Mouse (Mus musculus) spleen, adult 2 months (tissue): ENCODE measurements around the gene Cpeb2. TPM values are rescaled to one million over a fixed set of nuclear protein-coding genes. Genes with fewer than 3 reads are reported as not detected.

Source experiments
- DNase-seq, 2 experiments: peaks; one replicate each; pipeline versions ENCODE4 v3.0.0 to v3.0.0-alpha.2; 2012 to 2021; ENCODE audit warnings: low spot score in 2 of 2, low read depth in 1 of 2
- H3K27ac ChIP-seq: fragments of 200-500 bp; 2 replicates; pipeline ENCODE4 v1.5.1; 2012; ENCODE audit warnings: low read length, inconsistent platforms; ENCODE audit not compliant: insufficient read depth
- H3K27me3 ChIP-seq: fragments of 200-500 bp; 2 replicates; pipeline ENCODE4 v1.6.1; 2012; ENCODE audit warnings: mild to moderate bottlenecking, moderate library complexity, low read length, inconsistent platforms; ENCODE audit not compliant: control insufficient read depth, insufficient read depth
- H3K36me3 ChIP-seq: fragments of 200-500 bp; 2 replicates; pipeline ENCODE4 v1.6.1; 2012; ENCODE audit warnings: mild to moderate bottlenecking, low read length, inconsistent platforms; ENCODE audit not compliant: control insufficient read depth, insufficient read depth
- H3K4me1 ChIP-seq: fragments of 200-500 bp; 2 replicates; pipeline ENCODE4 v1.6.1; 2011; ENCODE audit warnings: inconsistent platforms; ENCODE audit not compliant: control insufficient read depth, insufficient read depth, insufficient read length
- H3K4me3 ChIP-seq: fragments of 200-500 bp; 2 replicates; pipeline ENCODE4 v1.5.1; 2011; ENCODE audit warnings: mild to moderate bottlenecking, inconsistent platforms; ENCODE audit not compliant: insufficient read depth, insufficient read length; ENCODE audit errors: extremely low read depth
- CTCF ChIP-seq: fragments of 200-500 bp; IDR thresholded peaks from 2 replicates; pipeline ENCODE4 v1.5.1; 2011; ENCODE audit warnings: mild to moderate bottlenecking, inconsistent platforms; ENCODE audit not compliant: insufficient read depth, insufficient read length, insufficient replicate concordance; ENCODE audit errors: extremely low read depth
- POLR2A ChIP-seq: fragments of 200-500 bp; IDR thresholded peaks from 2 replicates; pipeline ENCODE4 v1.6.1; 2011; ENCODE audit warnings: low read depth, low read length, inconsistent platforms
- WGBS: fragments of 180-500 bp; shearing (Covaris S2); methylation state at CpG from one replicate; pipeline ENCODE4 v1.1.7; 2018; 5-methylcytosine and 5-hydroxymethylcytosine counted together
- polyA plus RNA-seq: library from polyadenylated mRNA; depleted of rRNA; stranded (reverse); fragments of >200 nt; gene quantifications from 2 replicates; pipeline ENCODE4 v1.2.3, GENCODE M21; 2012

Gene Cpeb2
- polyA plus RNA-seq, 1 experiment: 4.7 TPM

GRCm38 (mm10) chr5:43258472-43259142 is 25.6 kb downstream of the Cpeb2 start:
- H3K36me3 ChIP-seq: 0 out of 2 replicates have a peak, but pooled peaks cover 2% of the 10 kb centered on the region
- no peak overlapping the region for H3K27ac ChIP-seq
- H3K4me3 ChIP-seq: no peak overlapping the region
- DNase-seq: no peak
- no peak for TF ChIP-seq CTCF
- TF ChIP-seq POLR2A: no peak
- no peaks in the 10 kb centered on the region for H3K4me1 ChIP-seq
- 92% methylated on average over 3 of the region's 3 CpGs for WGBS
- H3K27me3 ChIP-seq: no peaks in the 10 kb centered on the region

GRCm38 (mm10) chr5:43261814-43262213 is 28.8 kb downstream of the Cpeb2 start:
- no peak overlapping the region for H3K4me3 ChIP-seq
- 90% methylated on average over 6 of the region's 6 CpGs for WGBS
- TF ChIP-seq CTCF (no peak), POLR2A (no peak)

GRCm38 (mm10) chr5:43263951-43264350 is 31.0 kb downstream of the Cpeb2 start:
- TF ChIP-seq CTCF (no peak), POLR2A (no peak)
- 92% methylated on average over 4 of the region's 4 CpGs for WGBS
- no peak for DNase-seq
- Histone ChIP-seq H3K27ac (no peak overlapping the region), H3K36me3 (peaks cover 3% of the 10 kb centered on the region; the same call in 1 of the 2 replicates), H3K4me3 (no peak overlapping the region), H3K27me3 (no peaks in the 10 kb centered on the region), H3K4me1 (no peaks in the 10 kb centered on the region)

More at GRCm38 (mm10) chr5:43261814-43262213, 28.8 kb downstream of the Cpeb2 start:
- Histone ChIP-seq H3K27me3 (no peaks in the 10 kb centered on the region), H3K4me1 (no peaks in the 10 kb centered on the region), H3K27ac (no peak overlapping the region), H3K36me3 (peaks cover 3% of the 10 kb centered on the region; the same call in 1 of the 2 replicates)
- no peak for DNase-seq

GRCm38 (mm10) chr5:43264696-43265095 is 31.7 kb downstream of the Cpeb2 start:
- 98% methylated on average over 2 of the region's 2 CpGs for WGBS
- no peaks in the 10 kb centered on the region for H3K4me1 ChIP-seq
- H3K27me3 ChIP-seq: no peaks in the 10 kb centered on the region
- no peak overlapping the region for H3K27ac ChIP-seq
- no peak overlapping the region for H3K4me3 ChIP-seq
- TF ChIP-seq CTCF (no peak), POLR2A (no peak)
- no peak for DNase-seq
- peaks cover 3% of the 10 kb centered on the region; the same call in 1 of the 2 replicates for H3K36me3 ChIP-seq

- H3K4me3 ChIP-seq: no peak overlapping the region
- DNase-seq: no peak
- peaks cover 2% of the 10 kb centered on the region; the same call in 1 of the 2 replicates for H3K4me1 ChIP-seq
- no peak for TF ChIP-seq CTCF
- TF ChIP-seq POLR2A: no peak
- H3K27ac ChIP-seq: no peak overlapping the region
- H3K36me3 ChIP-seq: peaks cover 3% of the 10 kb centered on the region; the same call in 1 of the 2 replicates
- H3K27me3 ChIP-seq: no peaks in the 10 kb centered on the region
- WGBS: 91% methylated on average over 1 of the region's 1 CpGs
Observed at GRCm38 (mm10) chr5:43277982-43278381, 45.0 kb downstream of the Cpeb2 start.

GRCm38 (mm10) chr5:43279774-43280173 is 46.8 kb downstream of the Cpeb2 start:
- Histone ChIP-seq H3K27ac (no peak overlapping the region), H3K4me3 (no peak overlapping the region), H3K4me1 (peaks cover 2% of the 10 kb centered on the region; the same call in 1 of the 2 replicates), H3K36me3 (peaks cover 5% of the 10 kb centered on the region; the same call in 1 of the 2 replicates), H3K27me3 (no peaks in the 10 kb centered on the region)
- 12% methylated on average over 3 of the region's 3 CpGs for WGBS
- TF ChIP-seq POLR2A (no peak), CTCF (no peak)
- DNase-seq: peak in 1 of 2 experiments; percentile 3

- TF ChIP-seq CTCF (no peak), POLR2A (no peak)
- H3K4me1 ChIP-seq: no peaks in the 10 kb centered on the region
- H3K36me3 ChIP-seq: peaks cover 7% of the 10 kb centered on the region
- no peaks in the 10 kb centered on the region for H3K27me3 ChIP-seq
- DNase-seq: no peak
- H3K27ac ChIP-seq: no peak overlapping the region
- WGBS: 52% methylated on average over 12 of the region's 12 CpGs
- H3K4me3 ChIP-seq: no peak overlapping the region
Observed at GRCm38 (mm10) chr5:43285756-43286155, 52.8 kb downstream of the Cpeb2 start.
